Mouse (Mus musculus) lung, embryonic 14.5 days (tissue): ENCODE measurements at regions not wholly inside any gene's neighbourhood (a gene's known extent, or its start where the extent isn't known, plus 50 kb on each side); places are given as distances from the start of the nearest gene placed in this dataset.
A peak's percentile ranks its signal among the peaks of the same experiment; 100 is the strongest.

Experiments used
- ATAC-seq: fragments of 200-750 bp; cut with Nextera tagmentation; 2 replicates; pipeline ENCODE4 v1.8.0; 2017; ENCODE audit warnings: mild to moderate bottlenecking, moderate TSS enrichment, moderate library complexity; ENCODE audit not compliant: insufficient read depth
- DNase-seq: peaks from one replicate; pipeline ENCODE4 v3.0.0-alpha.2; 2015
- H3K27ac ChIP-seq: fragments of 300-500 bp; sonication (generic); 2 replicates; pipeline ENCODE4 v1.5.1; 2014; ENCODE audit warnings: low read depth, mild to moderate bottlenecking, moderate library complexity
- H3K27me3 ChIP-seq: fragments of 300-500 bp; sonication (generic); 2 replicates; pipeline ENCODE4 v1.6.1; 2014; ENCODE audit warnings: low read length, control low read depth; ENCODE audit not compliant: insufficient read depth
- H3K36me3 ChIP-seq: fragments of 300-500 bp; sonication (generic); 2 replicates; pipeline ENCODE4 v1.6.1; 2014; ENCODE audit warnings: control low read depth; ENCODE audit not compliant: insufficient read depth
- H3K4me1 ChIP-seq: fragments of 300-500 bp; sonication (generic); 2 replicates; pipeline ENCODE4 v1.6.1; 2014; ENCODE audit warnings: antibody characterized with exemption, control low read depth; ENCODE audit not compliant: insufficient read depth
- H3K4me2 ChIP-seq: fragments of 300-500 bp; sonication (generic); 2 replicates; pipeline ENCODE4 v1.6.1; 2014; ENCODE audit warnings: mild to moderate bottlenecking
- H3K4me3 ChIP-seq: fragments of 300-500 bp; sonication (generic); 2 replicates; pipeline ENCODE4 v1.5.1; 2014; ENCODE audit warnings: low read depth, low read length
- H3K9ac ChIP-seq: fragments of 300-500 bp; sonication (generic); 2 replicates; pipeline ENCODE4 v1.6.1; 2014
- H3K9me3 ChIP-seq: fragments of 300-500 bp; sonication (generic); 2 replicates; pipeline ENCODE4 v1.6.1; 2016; ENCODE audit warnings: low read depth, low read length, control low read depth
- CTCF ChIP-seq: IDR thresholded peaks from 2 replicates; pipeline ENCODE4 v1.5.1; 2016; ENCODE audit warnings: antibody characterized with exemption, low read depth
- WGBS: fragments of 180-500 bp; shearing (Covaris S2); extraction: QIAGEN DNeasy Blood & Tissue Kit; methylation state at CpG from one replicate; pipeline ENCODE4 v1.1.7; 2014; 5-methylcytosine and 5-hydroxymethylcytosine counted together

GRCm38 (mm10) chr13:85359143-85359542 is 70.2 kb upstream of the Rasa1 start:
- H3K9me3 ChIP-seq = no peaks in the 10 kb centered on the region
- H3K4me3 ChIP-seq = no peak overlapping the region
- no peaks in the 10 kb centered on the region for H3K4me1 ChIP-seq
- H3K4me2 ChIP-seq = no peak overlapping the region
- H3K9ac ChIP-seq = no peak overlapping the region
- H3K27me3 ChIP-seq = no peaks in the 10 kb centered on the region
- ATAC-seq = no peak
- no peaks in the 10 kb centered on the region for H3K36me3 ChIP-seq
- TF ChIP-seq CTCF = no peak
- H3K27ac ChIP-seq = no peak overlapping the region
- WGBS = 55% methylated on average over 6 of the region's 6 CpGs
- DNase-seq = peak; percentile 1

- Histone ChIP-seq H3K4me3 (no peak overlapping the region), H3K9ac (no peak overlapping the region), H3K9me3 (no peaks in the 10 kb centered on the region), H3K4me1 (no peaks in the 10 kb centered on the region), H3K4me2 (no peak overlapping the region), H3K27me3 (no peaks in the 10 kb centered on the region), H3K27ac (no peak overlapping the region), H3K36me3 (no peaks in the 10 kb centered on the region)
- 59% methylated on average over 3 of the region's 3 CpGs for WGBS
- no peak for ATAC-seq
- TF ChIP-seq CTCF = no peak
- DNase-seq = no peak
Measured at GRCm38 (mm10) chr13:85352061-85352460, 63.1 kb upstream of the Rasa1 start.
